Mouse (Mus musculus): ENCODE results near the gene Gm10647. TPM values are rescaled to one million over a fixed set of nuclear protein-coding genes. Genes with fewer than 3 reads are reported as not detected.
"Not testable (repeated sequence)": the region's sequence is repeated elsewhere in the genome, so short reads cannot be mapped to it uniquely, and the experiment has no call there.

Gm10647 gene
- polyA plus RNA-seq, 1 experiment from 2014 or later: 0.25 TPM

DNA sequence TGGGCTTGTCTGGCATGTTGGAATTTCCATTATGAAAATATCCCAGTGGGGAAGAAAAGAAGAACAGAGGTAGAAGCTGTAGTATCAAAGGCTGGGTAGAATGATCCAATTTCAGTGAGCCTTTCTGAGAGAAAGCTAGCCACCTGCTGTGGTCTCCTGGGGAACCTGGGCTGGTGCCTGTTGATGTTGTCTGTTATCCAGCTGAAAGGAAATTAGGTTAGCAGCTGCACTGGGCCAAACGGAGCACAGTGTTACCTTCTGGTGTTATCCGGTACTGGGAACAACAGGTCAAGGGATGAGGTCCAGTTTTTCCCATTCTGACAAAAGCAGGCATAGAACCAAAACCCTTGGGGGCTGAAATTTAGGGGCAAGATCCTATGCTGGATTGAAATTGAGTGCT is 16.6 kb downstream of the Gm10647 start:
- no peaks in the 10 kb centered on the region for H3K4me1 ChIP-seq (ENCODE audit: insufficient read depth)
- TF ChIP-seq EP300 (IDR thresholded peaks at IDR 0.05; ENCODE audit: low read depth): no peak
- no peak for TF ChIP-seq CTCF (IDR thresholded peaks at IDR 0.05; ENCODE audit: low read depth)
- H3K36me3 ChIP-seq (replicated peaks; ENCODE audit: insufficient read depth, low read length): no peaks in the 10 kb centered on the region
- WGBS (ENCODE audit: insufficient replicate concordance): 63% methylated on average over 2 of the region's 2 CpGs
- DNase-seq: no peak
- no peak overlapping the region for H3K27ac ChIP-seq (ENCODE audit: low read depth)
- H3K27me3 ChIP-seq (ENCODE audit: insufficient read depth, low read length): 0 out of 2 replicates have a peak, but pooled peaks cover 2% of the 10 kb centered on the region
- ATAC-seq: no peak
- H3K4me3 ChIP-seq (ENCODE audit: low read depth, low read length): no peak overlapping the region
- H3K9ac ChIP-seq (replicated peaks): no peak overlapping the region
- no peak overlapping the region for H3K4me2 ChIP-seq (ENCODE audit: low read depth, low read length)
- no peaks in the 10 kb centered on the region for H3K9me3 ChIP-seq (ENCODE audit: low read length)

DNA sequence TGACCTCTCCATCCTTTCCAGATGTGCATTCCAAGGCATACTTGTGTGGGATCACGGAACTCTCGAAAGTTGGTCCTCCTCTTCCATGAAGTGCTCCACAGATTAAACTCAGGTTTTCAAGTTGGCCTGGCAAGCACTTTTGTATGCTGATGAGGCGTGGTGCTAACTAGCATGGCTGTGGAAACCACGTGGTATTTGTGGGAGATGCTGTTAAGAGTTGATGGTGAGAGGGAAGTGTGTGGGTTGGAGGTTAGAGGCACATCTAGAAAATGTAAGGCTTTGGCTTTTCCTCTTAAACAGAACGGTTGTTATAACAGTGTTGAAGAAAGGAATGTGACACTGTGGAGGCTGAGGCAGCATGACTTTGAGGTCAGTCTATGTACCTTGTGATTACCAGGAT is 24.2 kb downstream of the Gm10647 start:
- Histone ChIP-seq H3K9me3 (ENCODE audit: low read length) (no peaks in the 10 kb centered on the region), H3K4me1 (ENCODE audit: insufficient read depth) (no peaks in the 10 kb centered on the region), H3K36me3 (replicated peaks; ENCODE audit: insufficient read depth, low read length) (0 out of 2 replicates have a peak, but pooled peaks cover 2% of the 10 kb centered on the region), H3K4me2 (ENCODE audit: low read depth, low read length) (no peak overlapping the region), H3K4me3 (ENCODE audit: low read depth, low read length) (no peak overlapping the region), H3K27me3 (ENCODE audit: insufficient read depth, low read length) (no peaks in the 10 kb centered on the region), H3K9ac (replicated peaks) (no peak overlapping the region), H3K27ac (ENCODE audit: low read depth) (no peak overlapping the region)
- TF ChIP-seq EP300 (IDR thresholded peaks at IDR 0.05; ENCODE audit: low read depth): no peak
- TF ChIP-seq CTCF (IDR thresholded peaks at IDR 0.05; ENCODE audit: low read depth): no peak
- ATAC-seq: no peak
- 50% methylated on average over 5 of the region's 5 CpGs for WGBS (ENCODE audit: insufficient replicate concordance)
- no peak for DNase-seq

DNA sequence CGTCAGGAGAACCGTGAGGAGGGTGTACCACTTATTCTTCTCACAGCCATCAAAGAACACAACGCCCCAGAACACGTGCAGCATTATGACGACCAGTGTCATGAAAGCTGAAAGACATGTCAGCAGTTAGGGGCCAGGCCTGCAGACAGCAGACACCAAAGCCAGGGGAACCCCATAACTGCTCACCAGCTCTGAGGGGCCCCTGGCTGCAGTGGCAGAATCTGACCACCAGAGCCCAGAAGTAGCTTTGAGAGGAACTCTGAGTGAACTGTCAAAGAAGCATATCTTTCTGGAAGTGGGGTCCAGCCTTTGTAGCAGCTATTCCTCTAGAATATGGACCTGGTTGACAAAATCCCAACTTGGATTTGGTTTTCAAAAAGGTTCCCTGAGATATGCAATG is 25.4 kb downstream of the Gm10647 start:
- H3K4me2 ChIP-seq (ENCODE audit: low read depth, low read length); H3K27me3 ChIP-seq (ENCODE audit: insufficient read depth, low read length); H3K36me3 ChIP-seq (replicated peaks; ENCODE audit: insufficient read depth, low read length); H3K27ac ChIP-seq (ENCODE audit: low read depth); H3K9ac ChIP-seq (replicated peaks); H3K4me3 ChIP-seq (ENCODE audit: low read depth, low read length); H3K4me1 ChIP-seq (ENCODE audit: insufficient read depth); DNase-seq; H3K9me3 ChIP-seq (ENCODE audit: low read length); ATAC-seq: not testable (repeated sequence)
- TF ChIP-seq CTCF (IDR thresholded peaks at IDR 0.05; ENCODE audit: low read depth): peak; percentile 43
- no CpG with 5 or more reads among the region's 5 CpGs for WGBS (ENCODE audit: insufficient replicate concordance)

DNA sequence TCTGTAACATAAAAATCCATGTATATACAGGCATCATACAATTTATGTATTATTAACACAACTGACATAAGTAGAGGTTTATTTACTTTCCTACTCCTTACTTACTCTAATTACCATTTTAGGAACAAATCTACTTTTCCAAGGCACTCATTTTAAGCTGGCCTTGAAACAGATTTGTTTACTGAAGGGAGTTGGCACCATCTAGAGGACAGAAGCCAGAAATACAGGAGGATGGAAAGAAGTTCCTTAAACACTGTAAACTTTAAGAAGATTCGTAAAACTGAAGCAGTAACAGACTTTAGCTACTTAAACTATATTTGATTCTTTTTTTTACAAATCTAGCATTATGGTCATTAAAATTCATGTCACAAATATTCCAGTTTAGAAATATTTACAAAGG is 29.2 kb downstream of the Gm10647 start:
- no peak overlapping the region for H3K27ac ChIP-seq (ENCODE audit: low read depth)
- ATAC-seq: no peak

DNA sequence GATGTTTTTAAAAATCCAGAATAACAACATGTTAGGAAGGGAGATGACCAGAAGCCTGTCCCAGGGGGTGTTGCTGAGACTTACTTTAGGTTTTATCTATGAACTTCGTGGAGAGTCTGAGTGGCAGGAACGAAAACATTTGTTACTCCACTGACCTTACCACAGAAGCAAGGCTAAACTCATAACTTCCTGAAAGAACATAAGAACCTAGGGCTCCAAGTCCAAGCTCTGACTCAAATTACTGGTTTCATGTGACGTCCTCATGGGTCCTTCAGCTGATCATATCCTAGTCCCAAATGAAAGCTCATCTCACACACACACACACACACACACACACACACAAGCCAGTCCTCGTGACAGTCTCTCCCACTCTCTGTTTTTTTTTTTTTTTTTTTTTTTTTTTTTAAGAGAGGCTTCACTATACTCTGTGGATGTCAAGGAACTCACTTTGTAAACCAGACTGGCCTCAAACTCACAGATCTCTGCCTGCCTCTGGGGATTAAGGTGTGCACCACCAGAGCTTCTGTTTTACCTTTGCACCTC is 35.6 kb downstream of the Gm10647 start:
- H3K27me3 ChIP-seq (ENCODE audit: insufficient read depth, low read length): no peaks in the 10 kb centered on the region
- peak overlapping the region; percentile 44 for H3K27ac ChIP-seq (ENCODE audit: low read depth)
- H3K4me3 ChIP-seq (ENCODE audit: low read depth, low read length): no peak overlapping the region
- TF ChIP-seq EP300 (IDR thresholded peaks at IDR 0.05; ENCODE audit: low read depth) (no peak), CTCF (IDR thresholded peaks at IDR 0.05; ENCODE audit: low read depth) (no peak)
- WGBS (ENCODE audit: insufficient replicate concordance): 34% methylated on average over 4 of the region's 4 CpGs
- H3K4me2 ChIP-seq (ENCODE audit: low read depth, low read length): no peak overlapping the region
- H3K4me1 ChIP-seq (ENCODE audit: insufficient read depth): peaks cover 20% of the 10 kb centered on the region
- no peak for DNase-seq
- no peaks in the 10 kb centered on the region for H3K36me3 ChIP-seq (replicated peaks; ENCODE audit: insufficient read depth, low read length)
- ATAC-seq: no peak
- H3K9me3 ChIP-seq (ENCODE audit: low read length): no peaks in the 10 kb centered on the region
- H3K9ac ChIP-seq (replicated peaks): no peak overlapping the region

More for the DNA sequence above, 29.2 kb downstream of the Gm10647 start:
- 32% methylated on average over 1 of the region's 1 CpGs for WGBS (ENCODE audit: insufficient replicate concordance)
- no peak overlapping the region for H3K4me2 ChIP-seq (ENCODE audit: low read depth, low read length)
- H3K9ac ChIP-seq (replicated peaks): no peak overlapping the region
- H3K27me3 ChIP-seq (ENCODE audit: insufficient read depth, low read length): no peaks in the 10 kb centered on the region
- 0 out of 2 replicates have a peak, but pooled peaks cover 2% of the 10 kb centered on the region for H3K36me3 ChIP-seq (replicated peaks; ENCODE audit: insufficient read depth, low read length)
- H3K9me3 ChIP-seq (ENCODE audit: low read length): no peaks in the 10 kb centered on the region
- H3K4me3 ChIP-seq (ENCODE audit: low read depth, low read length): no peak overlapping the region
- H3K4me1 ChIP-seq (ENCODE audit: insufficient read depth): no peaks in the 10 kb centered on the region
- DNase-seq: no peak
- TF ChIP-seq EP300 (IDR thresholded peaks at IDR 0.05; ENCODE audit: low read depth) (no peak), CTCF (IDR thresholded peaks at IDR 0.05; ENCODE audit: low read depth) (peak; percentile 82)

DNA sequence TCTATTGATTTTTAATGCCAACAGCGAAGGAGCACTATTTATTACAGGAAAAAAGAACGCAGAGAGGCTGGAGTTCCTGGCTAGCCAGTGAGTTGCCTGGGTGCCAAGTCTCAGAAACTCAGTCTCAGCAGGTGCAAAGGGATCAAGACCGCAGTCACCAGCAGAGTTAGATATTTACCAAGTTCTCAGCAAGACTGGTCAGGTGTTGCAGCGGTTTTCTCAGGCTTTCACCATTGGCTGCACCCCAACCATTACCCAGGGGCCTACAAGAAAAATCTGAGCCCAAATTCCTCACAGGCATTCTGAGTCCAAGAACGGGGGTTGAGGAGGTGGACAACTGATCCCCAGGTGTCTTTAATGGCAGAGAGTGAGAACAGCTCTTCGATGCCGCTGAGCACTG is 37.0 kb downstream of the Gm10647 start:
- 37% methylated on average over 7 of the region's 7 CpGs for WGBS (ENCODE audit: insufficient replicate concordance)
- Histone ChIP-seq H3K4me1 (ENCODE audit: insufficient read depth) (peaks cover 20% of the 10 kb centered on the region), H3K36me3 (replicated peaks; ENCODE audit: insufficient read depth, low read length) (no peaks in the 10 kb centered on the region), H3K27ac (ENCODE audit: low read depth) (no peak overlapping the region), H3K9ac (replicated peaks) (peak overlapping the region; percentile 58; the same call in 1 of the 2 replicates), H3K4me2 (ENCODE audit: low read depth, low read length) (peak overlapping the region; percentile 98), H3K27me3 (ENCODE audit: insufficient read depth, low read length) (no peaks in the 10 kb centered on the region), H3K9me3 (ENCODE audit: low read length) (no peaks in the 10 kb centered on the region), H3K4me3 (ENCODE audit: low read depth, low read length) (peak overlapping the region; percentile 59)
- TF ChIP-seq CTCF (IDR thresholded peaks at IDR 0.05; ENCODE audit: low read depth): no peak
- no peak for TF ChIP-seq EP300 (IDR thresholded peaks at IDR 0.05; ENCODE audit: low read depth)
- DNase-seq (no peak), ATAC-seq (no peak)

All from liver, postnatal 0 days (tissue).